8 mouse cellular contexts compared by ENCODE assay signal in genomic region chr6:49227184-49227735, GRCm38 (mm10). TPM values are rescaled to one million over a fixed set of nuclear protein-coding genes. Genes with fewer than 3 reads are reported as not detected.
DNase-seq lines count a peak whose midpoint lies in the region; ATAC-seq and TF ChIP-seq lines count a peak whose summit lies in the region.

No protein-coding gene starts in this region.

- peaks cover 20% of the 10 kb centered on the region for H3K4me1 ChIP-seq in G1E (ENCODE audit: insufficient read depth, low read depth, low read length)
- no peaks in the 10 kb centered on the region for H3K4me1 ChIP-seq in forebrain, embryonic 12.5 days
- H3K4me1 ChIP-seq in neural tube, embryonic 12.5 days = no peaks in the 10 kb centered on the region; the same call in 1 of the 2 replicates

- peak overlapping the region; percentile 38; the same call in 1 of the 2 replicates for H3K4me3 ChIP-seq in G1E (ENCODE audit: low read depth, low read length)
- H3K4me3 ChIP-seq in forebrain, embryonic 12.5 days (replicated peaks) = no peak overlapping the region
- no peak overlapping the region for H3K4me3 ChIP-seq in neural tube, embryonic 12.5 days

- H3K27me3 ChIP-seq in G1E (ENCODE audit: insufficient read depth, low read length) = peaks cover 4% of the 10 kb centered on the region; the same call in 1 of the 2 replicates
- H3K27me3 ChIP-seq in forebrain, embryonic 12.5 days = no peaks in the 10 kb centered on the region
- no peaks in the 10 kb centered on the region for H3K27me3 ChIP-seq in neural tube, embryonic 12.5 days (replicated peaks)

- H3K4me2 ChIP-seq in forebrain, embryonic 12.5 days = peak overlapping the region; percentile 3; the same call in 1 of the 2 replicates
- 0 out of 2 replicates have a peak overlapping the region, but pooled peaks have one; percentile 20 for H3K4me2 ChIP-seq in neural tube, embryonic 12.5 days (replicated peaks)

- peak; percentile 25 for DNase-seq in kidney, postnatal 14 days
- no peak for DNase-seq in kidney, postnatal 25 days
- DNase-seq in G1E (ENCODE audit: low spot score) = peak; percentile 52
- DNase-seq in kidney, postnatal 4 days = peak; percentile 66 to 69
- no peak for DNase-seq in cerebellum, adult 9-11 months
- DNase-seq in ovary, adult 18-20 months (ENCODE audit: low spot score) = no peak

- ATAC-seq in G1E (ENCODE audit: extremely low read depth, insufficient number of reproducible peaks, low FRiP score, poor library complexity, severe bottlenecking) = peak; percentile 34; the same call in 1 of the 2 replicates
- ATAC-seq in forebrain, embryonic 12.5 days (ENCODE audit: low FRiP score) = no peak
- ATAC-seq in neural tube, embryonic 12.5 days (ENCODE audit: low FRiP score, low read depth) = no peak

- H3K27ac ChIP-seq in forebrain, embryonic 12.5 days = no peak overlapping the region
- H3K27ac ChIP-seq in neural tube, embryonic 12.5 days = no peak overlapping the region

- peaks cover 3% of the 10 kb centered on the region for H3K36me3 ChIP-seq in G1E (replicated peaks)
- no peaks in the 10 kb centered on the region for H3K36me3 ChIP-seq in forebrain, embryonic 12.5 days (replicated peaks)
- H3K36me3 ChIP-seq in neural tube, embryonic 12.5 days = no peaks in the 10 kb centered on the region

- WGBS in forebrain, embryonic 12.5 days = 8% methylated on average over 15 of the region's 15 CpGs
- 8% methylated on average over 15 of the region's 15 CpGs for WGBS in neural tube, embryonic 12.5 days

- no peaks in the 10 kb centered on the region for H3K9me3 ChIP-seq in G1E (replicated peaks)
- H3K9me3 ChIP-seq in forebrain, embryonic 12.5 days = no peaks in the 10 kb centered on the region
- H3K9me3 ChIP-seq in neural tube, embryonic 12.5 days = no peaks in the 10 kb centered on the region

- H3K9ac ChIP-seq in forebrain, embryonic 12.5 days = no peak overlapping the region
- no peak overlapping the region for H3K9ac ChIP-seq in neural tube, embryonic 12.5 days

- TF ChIP-seq CTCF in G1E (IDR thresholded peaks at IDR 0.05; ENCODE audit: low read depth, low read length) = peak; percentile 55

RNA-seq across cellular contexts. Expression of gene Igf2bp3, which starts 12.5 kb away (rescaled TPM):
- total RNA-seq in G1E (2014; fragmentation: Nextera tagmentation) (50.9 and 56.3 TPM in 2 replicates), G1E (2017) (36.1 and 41.2 TPM in 2 replicates)
- polyA plus RNA-seq in G1E (2012) = 18.5 and 25.9 TPM in 2 replicates
- polyA plus RNA-seq in forebrain, embryonic 12.5 days (2016; fragmentation: Nextera tagmentation; extraction: Ambion mirVana) = 98.9 and 107 TPM in 2 replicates
- polyA plus RNA-seq in neural tube, embryonic 12.5 days (2016; fragmentation: Nextera tagmentation; extraction: Ambion mirVana) = 94.0 and 95.9 TPM in 2 replicates

RNA-seq across cellular contexts. Expression of gene Tra2a, which starts 36.6 kb away (rescaled TPM):
- total RNA-seq in G1E (2014; fragmentation: Nextera tagmentation) (174 and 194 TPM in 2 replicates), G1E (2017) (130 and 160 TPM in 2 replicates)
- polyA plus RNA-seq in G1E (2012) = 20.8 and 35.7 TPM in 2 replicates
- polyA plus RNA-seq in forebrain, embryonic 12.5 days (2016; fragmentation: Nextera tagmentation; extraction: Ambion mirVana) = 164 and 168 TPM in 2 replicates
- 152 and 166 TPM in 2 replicates for polyA plus RNA-seq in neural tube, embryonic 12.5 days (2016; fragmentation: Nextera tagmentation; extraction: Ambion mirVana)

Comparison
In these comparisons a context has a peak if more than half of its experiments do, and no peak if none do; other contexts are left out.
1. DNase-seq: peak in kidney, postnatal 14 days (single experiment), G1E (single experiment) and kidney, postnatal 4 days (2 of 2); none in kidney, postnatal 25 days (0 of 2), cerebellum, adult 9-11 months (single experiment) and ovary, adult 18-20 months (single experiment).